Mouse (Mus musculus): ENCODE measurements around the gene Apoa5. TPM values are rescaled to one million over a fixed set of nuclear protein-coding genes. Genes with fewer than 3 reads are reported as not detected.
"Not testable (repeated sequence)": the region's sequence is repeated elsewhere in the genome, so short reads cannot be mapped to it uniquely, and the experiment has no call there.

Gene Apoa5
- polyA plus RNA-seq, 1 experiment from 2014 or later = not detected

- WGBS = 87% methylated on average over 3 of the region's 3 CpGs
Observed at GRCm38 (mm10) chr9:46317957-46318356, 49.5 kb downstream of the Apoa5 start.

GRCm38 (mm10) chr9:46319886-46320285 lies 51.5 kb downstream of the Apoa5 start, which contains the start of gene 4931429L15Rik:
Gene 4931429L15Rik (minus strand): TSS chr9:46319986.
- not testable (repeated sequence) for DNase-seq (ENCODE audit: extremely low spot score, low spot score); H3K27me3 ChIP-seq (ENCODE audit: poor library complexity, severe bottlenecking); H3K36me3 ChIP-seq (replicated peaks); H3K27ac ChIP-seq; H3K4me3 ChIP-seq
- Histone ChIP-seq H3K4me1 (peaks cover 31% of the 10 kb centered on the region), H3K9me3 (peaks cover 20% of the 10 kb centered on the region)
- 83% methylated on average over 6 of the region's 6 CpGs for WGBS

More at GRCm38 (mm10) chr9:46317957-46318356, 49.5 kb downstream of the Apoa5 start:
- Histone ChIP-seq H3K27me3 (ENCODE audit: poor library complexity, severe bottlenecking) (peaks cover 21% of the 10 kb centered on the region), H3K9me3 (peaks cover 20% of the 10 kb centered on the region), H3K4me3 (no peak overlapping the region), H3K4me1 (peaks cover 39% of the 10 kb centered on the region), H3K27ac (no peak overlapping the region), H3K36me3 (replicated peaks) (no peaks in the 10 kb centered on the region)
- no peak for DNase-seq (ENCODE audit: extremely low spot score, low spot score)

DNA sequence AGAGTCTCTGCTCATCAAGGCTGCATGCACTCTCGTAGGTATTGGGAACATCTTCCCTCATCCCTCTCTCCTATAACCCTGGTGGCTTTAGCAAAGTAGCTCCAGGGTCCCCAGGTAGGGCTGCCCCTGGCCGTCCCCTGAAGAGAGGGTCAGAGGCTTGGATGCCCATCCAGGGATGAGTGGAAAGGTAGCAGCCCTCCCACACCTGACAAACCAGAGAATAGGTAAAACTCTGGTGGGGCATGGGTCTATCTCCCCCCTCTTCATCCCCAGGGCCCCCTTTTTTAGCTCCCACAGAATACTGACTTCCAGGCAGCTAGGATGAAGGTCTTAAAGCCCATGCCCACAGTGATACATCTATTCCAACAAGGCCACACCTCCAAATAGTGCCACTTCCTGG lies 52.0 kb downstream of the Apoa5 start:
- peaks cover 30% of the 10 kb centered on the region for H3K4me1 ChIP-seq
- H3K4me3 ChIP-seq = no peak overlapping the region
- peaks cover 9% of the 10 kb centered on the region for H3K27me3 ChIP-seq (ENCODE audit: poor library complexity, severe bottlenecking)
- no peak for DNase-seq (ENCODE audit: extremely low spot score, low spot score)
- no peak overlapping the region for H3K27ac ChIP-seq
- 85% methylated on average over 2 of the region's 2 CpGs for WGBS
- H3K9me3 ChIP-seq = peaks cover 20% of the 10 kb centered on the region
- H3K36me3 ChIP-seq (replicated peaks) = no peaks in the 10 kb centered on the region

Other genes starting within 250 kb of the Apoa5 start
- 0.95 and 1.1 TPM in 2 replicates for gene Apoa1, start 40.1 kb upstream of the Apoa5 start, polyA plus RNA-seq (2016; fragmentation: Nextera tagmentation; extraction: Ambion mirVana)
- not detected in 2 replicates for gene Apoc3, start 33.0 kb upstream of the Apoa5 start, polyA plus RNA-seq (2016; fragmentation: Nextera tagmentation; extraction: Ambion mirVana)
- not detected in 2 replicates for gene Apoa4, start 27.9 kb upstream of the Apoa5 start, polyA plus RNA-seq (2016; fragmentation: Nextera tagmentation; extraction: Ambion mirVana)
- gene Zpr1, start 4.4 kb downstream of the Apoa5 start, polyA plus RNA-seq (2016; fragmentation: Nextera tagmentation; extraction: Ambion mirVana) = 70.9 and 76.7 TPM in 2 replicates
- gene Bud13, start 14.4 kb downstream of the Apoa5 start, polyA plus RNA-seq (2016; fragmentation: Nextera tagmentation; extraction: Ambion mirVana) = 32.3 and 33.0 TPM in 2 replicates
- gene 4931429L15Rik, start 51.4 kb downstream of the Apoa5 start, polyA plus RNA-seq (2016; fragmentation: Nextera tagmentation; extraction: Ambion mirVana) = 0.22 TPM in 1 of 2 replicates, not detected in the other

Measured in forebrain, embryonic 10.5 days (tissue).